Comparison of ENCODE assay signal across 8 mouse cellular contexts in genomic region chr12:59130249-59130648, GRCm38 (mm10). TPM values are rescaled to one million over a fixed set of nuclear protein-coding genes. Genes with fewer than 3 reads are reported as not detected.
DNase-seq lines count a peak whose midpoint lies in the region; ATAC-seq and TF ChIP-seq lines count a peak whose summit lies in the region.

No protein-coding gene starts in this region.

- peak overlapping the region; percentile 88 for H3K9ac ChIP-seq in hindbrain, embryonic 13.5 days
- H3K9ac ChIP-seq in liver, postnatal 0 days (replicated peaks) = peak overlapping the region; percentile 88
- peak overlapping the region; percentile 87; the same call in 1 of the 2 replicates for H3K9ac ChIP-seq in neural tube, embryonic 12.5 days

- peak overlapping the region; percentile 76 for H3K4me2 ChIP-seq in hindbrain, embryonic 13.5 days
- H3K4me2 ChIP-seq in liver, postnatal 0 days (ENCODE audit: low read depth, low read length) = peak overlapping the region; percentile 96
- peak overlapping the region; percentile 74 for H3K4me2 ChIP-seq in neural tube, embryonic 12.5 days (replicated peaks)

- peaks cover 35% of the 10 kb centered on the region for H3K4me1 ChIP-seq in forebrain, embryonic 10.5 days
- H3K4me1 ChIP-seq in hindbrain, embryonic 13.5 days (replicated peaks) = peaks cover 24% of the 10 kb centered on the region
- peaks cover 18% of the 10 kb centered on the region for H3K4me1 ChIP-seq in liver, postnatal 0 days (ENCODE audit: insufficient read depth)
- H3K4me1 ChIP-seq in neural tube, embryonic 12.5 days = peaks cover 18% of the 10 kb centered on the region

- no peak for TF ChIP-seq CTCF in liver, postnatal 0 days (IDR thresholded peaks at IDR 0.05; ENCODE audit: low read depth)

- peak; percentile 80 for TF ChIP-seq EP300 in liver, postnatal 0 days (IDR thresholded peaks at IDR 0.05; ENCODE audit: low read depth)

- ATAC-seq in hindbrain, embryonic 13.5 days (ENCODE audit: low FRiP score) = no peak
- peak; percentile 46 for ATAC-seq in liver, postnatal 0 days
- ATAC-seq in neural tube, embryonic 12.5 days (ENCODE audit: low FRiP score, low read depth) = no peak

- peak; percentile 24 to 85 for DNase-seq in adrenal gland, adult (ENCODE audit: inconsistent age in 2 of 2, low spot score in 1 of 2)
- no peak for DNase-seq in adrenal gland, postnatal 4 days (ENCODE audit: low spot score in 2 of 2)
- peak; percentile 80 for DNase-seq in MEL-GATA-1-ER (ENCODE audit: extremely low read depth, low read depth)
- peak; percentile 26 for DNase-seq in forebrain, embryonic 10.5 days (ENCODE audit: extremely low spot score, low spot score)
- DNase-seq in liver, postnatal 0 days = peak; percentile 47
- no peak for DNase-seq in ovary, postnatal 14 days (ENCODE audit: low spot score)

- H3K9me3 ChIP-seq in forebrain, embryonic 10.5 days = no peaks in the 10 kb centered on the region
- H3K9me3 ChIP-seq in hindbrain, embryonic 13.5 days = no peaks in the 10 kb centered on the region
- H3K9me3 ChIP-seq in liver, postnatal 0 days (ENCODE audit: low read length) = no peaks in the 10 kb centered on the region
- H3K9me3 ChIP-seq in neural tube, embryonic 12.5 days = no peaks in the 10 kb centered on the region

- peak overlapping the region; percentile 80 for H3K4me3 ChIP-seq in forebrain, embryonic 10.5 days
- peak overlapping the region; percentile 85 for H3K4me3 ChIP-seq in hindbrain, embryonic 13.5 days
- peak overlapping the region; percentile 80 for H3K4me3 ChIP-seq in liver, postnatal 0 days (ENCODE audit: low read depth, low read length)
- H3K4me3 ChIP-seq in neural tube, embryonic 12.5 days = peak overlapping the region; percentile 81

- no peaks in the 10 kb centered on the region for H3K27me3 ChIP-seq in forebrain, embryonic 10.5 days (ENCODE audit: poor library complexity, severe bottlenecking)
- H3K27me3 ChIP-seq in hindbrain, embryonic 13.5 days = no peaks in the 10 kb centered on the region
- H3K27me3 ChIP-seq in liver, postnatal 0 days (ENCODE audit: insufficient read depth, low read length) = no peaks in the 10 kb centered on the region
- H3K27me3 ChIP-seq in neural tube, embryonic 12.5 days (replicated peaks) = no peaks in the 10 kb centered on the region

- peaks cover 6% of the 10 kb centered on the region for H3K36me3 ChIP-seq in forebrain, embryonic 10.5 days (replicated peaks)
- no peaks in the 10 kb centered on the region for H3K36me3 ChIP-seq in hindbrain, embryonic 13.5 days
- no peaks in the 10 kb centered on the region for H3K36me3 ChIP-seq in liver, postnatal 0 days (replicated peaks; ENCODE audit: insufficient read depth, low read length)
- H3K36me3 ChIP-seq in neural tube, embryonic 12.5 days = no peaks in the 10 kb centered on the region

- peak overlapping the region; percentile 97 for H3K27ac ChIP-seq in forebrain, embryonic 10.5 days
- H3K27ac ChIP-seq in hindbrain, embryonic 13.5 days = peak overlapping the region; percentile 95
- H3K27ac ChIP-seq in liver, postnatal 0 days (ENCODE audit: low read depth) = peak overlapping the region; percentile 99
- H3K27ac ChIP-seq in neural tube, embryonic 12.5 days = no peak overlapping the region

- 24% methylated on average over 3 of the region's 3 CpGs for WGBS in forebrain, embryonic 10.5 days
- WGBS in hindbrain, embryonic 13.5 days = 14% methylated on average over 3 of the region's 3 CpGs
- WGBS in liver, postnatal 0 days (ENCODE audit: insufficient replicate concordance) = 6% methylated on average over 3 of the region's 3 CpGs
- 26% methylated on average over 3 of the region's 3 CpGs for WGBS in neural tube, embryonic 12.5 days

RNA-seq across cellular contexts. Expression of gene Mia2, which starts 34.6 kb away (rescaled TPM):
- 10 to 100 TPM; 72.0 to 78.0 TPM for total RNA-seq in adrenal gland, postnatal 4 days (2021)
- polyA plus RNA-seq in forebrain, embryonic 10.5 days (2016; fragmentation: Nextera tagmentation; extraction: Ambion mirVana) = 43.8 and 46.3 TPM in 2 replicates
- polyA plus RNA-seq in hindbrain, embryonic 13.5 days (2015; fragmentation: Nextera tagmentation; extraction: Ambion mirVana) = 38.1 and 42.3 TPM in 2 replicates
- polyA plus RNA-seq in liver, postnatal 0 days (2015; fragmentation: Nextera tagmentation; extraction: Ambion mirVana) = 74.3 and 75.2 TPM in 2 replicates
- 52.2 and 53.8 TPM in 2 replicates for polyA plus RNA-seq in neural tube, embryonic 12.5 days (2016; fragmentation: Nextera tagmentation; extraction: Ambion mirVana)

Comparison
In these comparisons a context has a peak if more than half of its experiments do, and no peak if none do; other contexts are left out.
1. DNase-seq: peak in adrenal gland, adult (2 of 2), MEL-GATA-1-ER (single experiment), forebrain, embryonic 10.5 days (single experiment) and liver, postnatal 0 days (single experiment); none in adrenal gland, postnatal 4 days (0 of 2) and ovary, postnatal 14 days (single experiment).
2. Peak in every context shown above with its lines, with median percentiles within 50 percentile points of each other: H3K4me3 ChIP-seq, H3K4me2 ChIP-seq and H3K9ac ChIP-seq.